Mouse (Mus musculus) embryonic facial prominence, embryonic 10.5 days (tissue): Measurements from ENCODE around the gene Atf3. TPM values are rescaled to one million over a fixed set of nuclear protein-coding genes. Genes with fewer than 3 reads are reported as not detected.
A peak's percentile ranks its signal among the peaks of the same experiment; 100 is the strongest.

Experiments
- DNase-seq: peaks from one replicate; pipeline ENCODE4 v3.0.0-alpha.2; 2017; ENCODE audit warnings: low spot score
- H3K27ac ChIP-seq: fragments of 300-500 bp; sonication (generic); replicated peaks from 2 replicates; pipeline ENCODE4 v1.5.1; 2016; ENCODE audit warnings: mild to moderate bottlenecking
- H3K27me3 ChIP-seq: fragments of 300-500 bp; sonication (generic); replicated peaks from 2 replicates; pipeline ENCODE4 v1.6.1; 2016; ENCODE audit warnings: low read depth, mild to moderate bottlenecking; ENCODE audit not compliant: poor library complexity, severe bottlenecking
- H3K36me3 ChIP-seq: fragments of 300-500 bp; sonication (generic); replicated peaks from 2 replicates; pipeline ENCODE4 v1.6.1; 2016; ENCODE audit warnings: mild to moderate bottlenecking, moderate library complexity
- H3K4me1 ChIP-seq: fragments of 300-500 bp; sonication (generic); 2 replicates; pipeline ENCODE4 v1.6.1; 2016
- H3K4me3 ChIP-seq: fragments of 300-500 bp; sonication (generic); 2 replicates; pipeline ENCODE4 v1.5.1; 2016; ENCODE audit warnings: mild to moderate bottlenecking, moderate library complexity
- H3K9me3 ChIP-seq: fragments of 300-500 bp; sonication (generic); 2 replicates; pipeline ENCODE4 v1.6.1; 2016; ENCODE audit warnings: mild to moderate bottlenecking
- WGBS: fragments of 180-500 bp; shearing (Covaris S2); methylation state at CpG from one replicate; pipeline ENCODE4 v1.1.7; 2016; 5-methylcytosine and 5-hydroxymethylcytosine counted together
- polyA plus RNA-seq: library from polyadenylated mRNA; unstranded; fragments of >200 nt; fragmentation: Nextera tagmentation; extraction: Ambion mirVana; gene quantifications from 2 replicates; pipeline ENCODE4 v1.2.1, GENCODE M21; 2016

Atf3 gene
- polyA plus RNA-seq = 1.5 and 2.1 TPM in 2 replicates

DNA sequence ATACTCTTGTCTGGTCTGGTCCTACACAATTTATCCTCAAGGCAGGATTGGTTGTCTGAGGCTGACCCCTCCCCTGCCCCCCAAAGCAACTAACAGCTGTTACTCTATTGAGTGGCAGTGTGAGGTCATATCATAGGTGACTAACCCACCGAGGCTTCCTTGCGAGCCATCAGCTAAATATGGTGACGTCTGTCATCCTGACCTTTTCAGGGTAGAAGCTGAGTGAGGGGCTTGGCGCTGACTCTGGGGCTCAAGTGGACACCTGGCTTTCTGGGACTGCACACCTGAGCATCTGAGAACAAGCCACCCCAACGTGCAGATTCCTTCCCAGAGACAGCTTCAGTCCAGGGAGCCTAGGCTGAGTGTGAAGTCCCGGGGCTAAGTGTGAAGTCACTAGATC, at the start of gene Atf3:
Gene Atf3, minus strand, starts transcription at position 101 of the 400 bp plus-strand sequence.
- H3K9me3 ChIP-seq = no peaks in the 10 kb centered on the region
- no peak within 1 kb of the TSS for H3K27ac ChIP-seq
- H3K4me3 ChIP-seq = no peak within 1 kb of the TSS
- WGBS = 79% methylated on average over 6 of the region's 6 CpGs
- no peaks in the 10 kb centered on the region for H3K36me3 ChIP-seq
- DNase-seq = no peak
- 0 out of 2 replicates have a peak, but pooled peaks cover 11% of the 10 kb centered on the region for H3K27me3 ChIP-seq
- peaks cover 13% of the 10 kb centered on the region for H3K4me1 ChIP-seq

DNA sequence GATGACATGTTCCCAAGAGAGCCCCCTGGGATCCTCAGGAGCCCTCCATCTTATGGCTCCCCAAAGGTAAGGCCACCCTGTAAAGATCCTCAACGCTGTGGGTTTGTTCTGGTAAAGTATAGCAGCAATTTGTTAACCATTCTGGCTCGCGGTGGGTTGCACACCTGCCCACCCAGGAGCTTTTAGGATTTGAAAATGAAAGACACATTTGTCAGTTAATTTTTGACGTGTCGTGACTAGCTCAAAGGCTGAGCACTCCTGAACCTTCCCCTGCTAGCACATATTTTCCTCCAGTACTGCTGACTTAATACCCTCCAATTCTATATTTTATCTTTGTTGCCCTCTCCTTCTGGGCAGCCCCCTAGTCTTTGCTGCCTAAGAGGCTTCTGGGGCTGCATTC, 49.3 kb upstream of the Atf3 start:
- H3K4me1 ChIP-seq = peaks cover 34% of the 10 kb centered on the region
- WGBS = 83% methylated on average over 5 of the region's 5 CpGs
- H3K9me3 ChIP-seq = no peaks in the 10 kb centered on the region
- H3K27ac ChIP-seq = no peak overlapping the region
- no peaks in the 10 kb centered on the region for H3K36me3 ChIP-seq
- no peak for DNase-seq
- H3K4me3 ChIP-seq = no peak overlapping the region
- H3K27me3 ChIP-seq = 0 out of 2 replicates have a peak, but pooled peaks cover 3% of the 10 kb centered on the region

DNA sequence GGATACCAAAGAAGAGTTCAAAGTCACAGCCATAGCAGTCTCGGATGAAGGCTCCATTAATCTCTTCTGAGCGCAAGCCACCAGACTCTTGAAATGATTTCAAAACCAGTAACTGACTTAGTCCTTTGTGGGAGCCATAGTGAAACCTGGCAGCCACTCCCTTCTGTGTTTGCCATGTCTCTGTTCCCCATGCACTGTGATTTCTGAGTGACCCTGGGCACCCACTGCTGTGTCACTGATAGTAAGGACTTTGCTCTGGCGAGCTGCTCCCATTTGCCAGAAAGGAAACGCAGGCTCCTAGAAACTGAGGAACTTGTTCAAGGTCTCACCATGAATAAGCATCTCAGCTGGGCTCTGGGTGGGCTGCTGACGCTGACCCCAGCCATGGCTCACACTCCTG, 45.6 kb upstream of the Atf3 start:
- Histone ChIP-seq H3K36me3 (no peaks in the 10 kb centered on the region), H3K4me3 (no peak overlapping the region), H3K27me3 (peaks cover 9% of the 10 kb centered on the region; the same call in 1 of the 2 replicates), H3K27ac (no peak overlapping the region), H3K9me3 (no peaks in the 10 kb centered on the region), H3K4me1 (peaks cover 55% of the 10 kb centered on the region)
- WGBS = 88% methylated on average over 5 of the region's 5 CpGs
- no peak for DNase-seq

DNA sequence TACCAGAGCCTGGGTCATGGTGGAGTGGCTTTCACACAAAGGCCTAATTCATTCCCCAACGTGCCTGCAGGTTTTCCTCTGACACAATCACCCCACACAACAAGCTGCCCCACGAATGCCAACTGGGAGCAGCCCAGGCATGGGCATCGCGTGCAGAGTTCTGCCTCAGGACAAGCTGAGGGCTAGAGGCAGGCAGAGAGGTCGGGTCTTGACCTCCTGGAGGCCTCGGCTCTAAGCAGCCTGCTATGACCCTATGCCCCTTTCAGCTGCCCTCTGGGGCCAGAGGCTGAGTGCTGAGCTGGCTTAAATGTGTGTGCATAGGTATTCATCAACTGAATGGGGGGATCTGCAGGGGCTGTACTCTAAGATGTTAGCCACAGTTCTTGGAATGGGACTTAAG, 44.0 kb upstream of the Atf3 start:
- no peaks in the 10 kb centered on the region for H3K36me3 ChIP-seq
- peak; percentile 50 for DNase-seq
- no peak overlapping the region for H3K4me3 ChIP-seq
- no peaks in the 10 kb centered on the region for H3K9me3 ChIP-seq
- WGBS = 5% methylated on average over 6 of the region's 6 CpGs
- H3K27ac ChIP-seq = peak overlapping the region; percentile 75
- H3K4me1 ChIP-seq = peaks cover 52% of the 10 kb centered on the region
- peaks cover 9% of the 10 kb centered on the region; the same call in 1 of the 2 replicates for H3K27me3 ChIP-seq

DNA sequence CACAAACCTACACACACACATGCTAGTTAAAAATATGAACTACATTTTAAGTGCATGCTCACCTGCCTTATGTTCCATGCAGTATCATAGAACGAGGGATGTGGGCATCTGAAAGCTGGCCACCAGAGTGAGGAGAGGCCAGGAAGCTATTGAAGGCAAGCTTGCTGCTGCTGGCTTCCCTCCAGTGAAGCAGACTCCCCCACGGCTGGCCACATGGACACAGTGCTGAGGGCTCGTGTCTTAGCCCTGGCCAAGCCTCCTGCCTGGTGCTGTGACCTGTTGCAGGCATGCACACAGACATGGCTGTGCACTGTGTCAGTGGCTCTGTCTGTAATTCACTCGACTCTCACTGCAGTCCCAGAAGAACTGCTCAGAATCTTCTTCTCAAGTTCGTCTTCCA, 41.8 kb upstream of the Atf3 start:
- Histone ChIP-seq H3K36me3 (no peaks in the 10 kb centered on the region), H3K4me3 (no peak overlapping the region), H3K27me3 (peaks cover 9% of the 10 kb centered on the region; the same call in 1 of the 2 replicates), H3K27ac (no peak overlapping the region; the same call in 1 of the 2 replicates), H3K4me1 (peaks cover 53% of the 10 kb centered on the region), H3K9me3 (no peaks in the 10 kb centered on the region)
- no peak for DNase-seq
- WGBS = 73% methylated on average over 5 of the region's 5 CpGs

DNA sequence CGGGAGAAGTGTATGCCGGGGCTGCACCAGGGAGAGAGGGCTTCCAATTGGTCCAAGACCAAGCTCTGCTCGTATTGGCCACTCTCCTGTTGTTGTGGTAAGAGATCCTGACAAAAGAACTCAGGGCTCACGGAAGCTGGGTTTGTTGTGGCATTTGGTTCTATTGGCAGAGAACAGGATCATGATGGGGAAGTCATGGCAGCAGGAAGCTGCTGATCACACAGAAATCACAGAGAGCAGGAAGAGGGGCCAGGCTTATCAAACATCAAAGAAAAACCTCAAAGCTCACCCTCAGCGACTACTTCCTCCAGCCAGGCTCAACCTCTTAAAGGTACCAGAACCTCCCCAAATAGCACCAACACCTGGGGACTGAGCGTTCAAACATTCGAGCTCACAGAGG, 41.3 kb upstream of the Atf3 start:
- peaks cover 58% of the 10 kb centered on the region for H3K4me1 ChIP-seq
- H3K36me3 ChIP-seq = no peaks in the 10 kb centered on the region
- peaks cover 6% of the 10 kb centered on the region; the same call in 1 of the 2 replicates for H3K27me3 ChIP-seq
- no peaks in the 10 kb centered on the region for H3K9me3 ChIP-seq
- 0 out of 2 replicates have a peak overlapping the region, but pooled peaks have one; percentile 19 for H3K27ac ChIP-seq
- H3K4me3 ChIP-seq = no peak overlapping the region
- 32% methylated on average over 7 of the region's 7 CpGs for WGBS
- DNase-seq = no peak

DNA sequence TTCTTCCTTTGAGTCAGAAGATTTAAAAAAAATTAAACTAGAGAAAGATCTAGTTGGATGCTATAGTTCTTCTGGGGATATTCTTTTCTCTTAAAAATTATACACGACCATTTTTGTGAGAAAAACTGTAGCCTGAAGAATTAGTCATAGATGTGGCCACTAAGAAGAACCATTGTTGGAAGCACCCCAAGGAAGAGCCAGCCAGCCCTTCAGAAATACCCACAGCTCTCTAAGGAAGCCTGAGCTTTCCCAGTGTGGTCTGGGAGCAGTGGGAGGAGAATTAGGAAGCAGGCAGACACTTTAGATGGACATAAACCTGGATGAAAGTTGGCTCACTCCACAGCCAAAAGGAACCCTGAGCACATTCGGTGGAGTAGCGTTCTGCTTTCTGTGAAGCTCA, 40.7 kb upstream of the Atf3 start:
- H3K27ac ChIP-seq = no peak overlapping the region; the same call in 1 of the 2 replicates
- no peaks in the 10 kb centered on the region for H3K36me3 ChIP-seq
- peaks cover 6% of the 10 kb centered on the region; the same call in 1 of the 2 replicates for H3K27me3 ChIP-seq
- WGBS = 64% methylated on average over 3 of the region's 3 CpGs
- peaks cover 62% of the 10 kb centered on the region for H3K4me1 ChIP-seq
- H3K9me3 ChIP-seq = no peaks in the 10 kb centered on the region
- no peak for DNase-seq
- H3K4me3 ChIP-seq = no peak overlapping the region

DNA sequence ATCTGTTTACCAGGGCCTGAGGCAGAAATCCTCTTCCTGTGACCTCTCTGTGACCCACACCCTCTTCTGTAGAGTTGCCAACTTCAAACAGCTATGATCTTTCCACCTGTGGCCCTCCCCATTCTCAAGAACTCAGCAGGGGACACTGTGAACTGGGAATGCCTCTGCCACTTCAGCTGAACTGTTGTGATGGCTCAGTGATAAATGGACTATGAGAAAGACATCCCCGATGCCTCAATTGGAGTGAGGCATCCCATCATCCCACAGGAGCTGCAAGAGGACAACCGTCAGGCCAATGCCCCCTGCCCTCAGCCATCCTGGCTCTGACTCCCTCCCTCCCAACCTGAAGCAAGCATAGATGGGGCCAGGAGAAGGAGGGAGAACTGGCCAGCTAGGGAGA, 40.1 kb upstream of the Atf3 start:
- WGBS = 62% methylated on average over 2 of the region's 2 CpGs
- Histone ChIP-seq H3K27me3 (peaks cover 6% of the 10 kb centered on the region; the same call in 1 of the 2 replicates), H3K27ac (no peak overlapping the region), H3K4me3 (no peak overlapping the region), H3K4me1 (peaks cover 65% of the 10 kb centered on the region), H3K9me3 (no peaks in the 10 kb centered on the region), H3K36me3 (no peaks in the 10 kb centered on the region)
- DNase-seq = no peak

DNA sequence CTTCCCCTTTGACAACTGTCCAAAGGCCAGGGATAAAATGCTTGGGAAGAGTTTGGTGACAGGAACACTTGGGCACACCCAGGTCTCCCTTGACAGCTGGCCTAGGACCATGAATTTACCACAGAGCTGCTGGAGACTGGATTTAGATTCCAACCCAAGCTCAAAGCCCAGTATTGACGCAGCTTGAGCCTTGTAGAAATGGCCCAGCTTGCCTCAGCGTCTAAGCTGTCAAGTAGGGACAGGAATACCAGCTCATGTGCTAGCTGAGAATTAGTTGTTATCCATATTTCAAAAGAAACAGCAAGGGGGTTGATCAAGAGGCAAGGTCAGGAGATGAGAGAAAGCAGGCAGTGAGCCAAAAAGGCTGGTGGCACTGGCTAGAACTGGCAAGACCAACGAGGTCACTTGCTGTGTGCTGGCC, 39.5 kb upstream of the Atf3 start:
- no peaks in the 10 kb centered on the region for H3K36me3 ChIP-seq
- no peaks in the 10 kb centered on the region for H3K9me3 ChIP-seq
- DNase-seq = no peak
- H3K27me3 ChIP-seq = peaks cover 6% of the 10 kb centered on the region; the same call in 1 of the 2 replicates
- WGBS = 82% methylated on average over 3 of the region's 3 CpGs
- peaks cover 64% of the 10 kb centered on the region for H3K4me1 ChIP-seq
- H3K27ac ChIP-seq = peak overlapping the region; percentile 24
- no peak overlapping the region for H3K4me3 ChIP-seq

DNA sequence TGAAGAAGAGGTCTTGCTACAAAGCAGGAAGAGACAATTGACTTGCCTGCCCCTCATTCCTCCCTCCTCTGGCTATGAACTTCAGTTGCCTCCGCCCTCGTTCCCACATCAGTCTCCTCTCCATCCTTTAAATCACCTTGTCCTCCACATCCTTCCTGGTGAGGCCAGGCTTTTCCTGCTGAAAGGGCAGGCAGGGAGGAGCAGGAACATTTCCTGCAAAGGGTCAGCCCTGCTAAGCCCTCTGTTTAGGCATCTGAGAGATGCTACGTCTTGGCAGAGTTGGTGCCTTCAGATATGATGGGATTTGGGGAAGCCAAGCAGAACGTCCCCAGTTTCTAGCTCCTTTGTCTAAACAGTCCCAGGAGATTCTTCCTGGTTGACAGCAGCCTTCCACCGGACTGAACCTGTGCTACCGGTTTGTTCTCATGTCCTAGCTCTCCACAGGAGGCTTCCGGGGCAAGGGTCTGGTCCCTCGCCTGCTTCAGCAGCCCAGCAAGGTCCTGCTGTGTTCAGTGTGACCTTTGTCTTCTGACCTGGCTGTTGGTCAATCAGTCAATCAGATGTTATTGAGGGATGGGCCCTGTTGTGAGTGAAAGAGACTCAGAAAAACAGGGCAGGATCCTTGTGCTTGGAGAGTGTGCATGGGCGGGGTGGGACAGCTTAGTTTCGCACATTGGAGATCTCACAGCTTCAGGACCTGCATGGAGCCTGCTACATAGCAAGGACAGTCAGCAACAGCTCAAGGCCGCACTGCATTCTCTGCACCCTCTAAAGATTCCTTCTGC, 38.9 kb upstream of the Atf3 start:
- Histone ChIP-seq H3K4me1 (peaks cover 58% of the 10 kb centered on the region), H3K27me3 (peaks cover 6% of the 10 kb centered on the region; the same call in 1 of the 2 replicates), H3K4me3 (no peak overlapping the region), H3K27ac (peak overlapping the region; percentile 26; the same call in 1 of the 2 replicates), H3K36me3 (no peaks in the 10 kb centered on the region), H3K9me3 (no peaks in the 10 kb centered on the region)
- DNase-seq = no peak
- WGBS = 60% methylated on average over 11 of the region's 11 CpGs

DNA sequence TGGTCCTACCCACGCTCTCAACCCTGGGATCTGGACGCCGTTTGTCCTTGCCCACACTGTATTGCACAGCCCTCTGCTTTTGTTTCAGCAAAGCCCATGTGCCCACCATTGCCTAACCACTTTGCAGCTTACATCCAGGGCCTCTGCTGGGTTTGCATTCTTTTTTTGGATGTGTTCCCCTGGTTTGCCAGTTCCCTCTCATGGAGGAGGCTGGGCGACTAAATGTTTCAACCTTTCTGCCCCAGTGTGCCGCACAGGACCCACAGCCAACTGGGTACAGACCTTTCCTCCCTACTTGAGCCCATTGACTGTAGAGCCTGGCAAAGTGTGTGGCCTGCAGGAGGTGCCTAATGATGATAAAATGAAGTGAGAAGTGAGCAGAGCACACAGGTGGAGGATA, 38.3 kb upstream of the Atf3 start:
- H3K27ac ChIP-seq = no peak overlapping the region
- peaks cover 6% of the 10 kb centered on the region; the same call in 1 of the 2 replicates for H3K27me3 ChIP-seq
- no peak overlapping the region for H3K4me3 ChIP-seq
- H3K36me3 ChIP-seq = no peaks in the 10 kb centered on the region
- peaks cover 52% of the 10 kb centered on the region for H3K4me1 ChIP-seq
- no peaks in the 10 kb centered on the region for H3K9me3 ChIP-seq
- 89% methylated on average over 5 of the region's 5 CpGs for WGBS
- DNase-seq = no peak

DNA sequence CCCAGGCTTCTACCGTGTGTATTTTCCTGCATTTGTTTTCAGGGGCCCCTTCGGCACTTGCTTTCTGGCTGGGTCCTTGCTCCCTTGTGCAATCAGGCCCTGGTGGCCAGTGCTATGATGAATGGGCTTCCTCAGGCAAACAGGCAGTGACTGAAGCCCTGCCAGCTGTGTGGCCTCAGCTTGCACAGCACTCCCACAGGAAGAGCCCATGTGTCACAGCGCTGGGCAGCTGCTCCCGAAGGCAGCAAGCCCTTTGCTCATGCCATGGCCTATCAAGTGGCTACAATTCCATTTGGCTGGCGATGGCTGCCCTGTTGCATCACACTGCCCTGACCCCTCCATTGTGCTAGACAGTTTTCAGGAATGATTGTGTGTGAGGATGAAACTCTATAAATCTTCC, 36.6 kb upstream of the Atf3 start:
- peaks cover 42% of the 10 kb centered on the region for H3K4me1 ChIP-seq
- H3K27me3 ChIP-seq = 0 out of 2 replicates have a peak, but pooled peaks cover under 1% of the 10 kb centered on the region
- WGBS = 81% methylated on average over 5 of the region's 5 CpGs
- no peak overlapping the region for H3K4me3 ChIP-seq
- no peak for DNase-seq
- H3K9me3 ChIP-seq = no peaks in the 10 kb centered on the region
- no peaks in the 10 kb centered on the region for H3K36me3 ChIP-seq
- no peak overlapping the region for H3K27ac ChIP-seq

DNA sequence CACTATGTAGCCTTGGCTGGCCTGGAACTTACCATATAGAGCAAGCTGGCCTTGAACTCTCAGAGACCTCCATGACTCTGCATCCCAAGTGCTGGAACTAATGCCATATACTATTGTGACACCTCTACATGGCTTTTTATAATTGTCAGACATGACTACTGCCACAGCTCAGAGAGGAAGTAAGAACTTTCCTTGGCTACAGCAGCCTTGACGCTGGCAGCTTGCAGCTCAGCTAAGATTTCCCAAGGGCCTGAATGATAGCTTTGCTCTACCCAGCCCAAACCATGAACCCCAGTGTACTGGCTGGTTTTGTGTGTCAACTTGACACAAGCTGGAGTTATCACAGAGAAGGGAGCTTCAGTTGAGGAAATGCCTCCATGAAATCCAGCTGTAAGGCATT, 35.8 kb upstream of the Atf3 start:
- whole genome bisulfite sequencing = 71% methylated on average over 1 of the region's 1 CpGs
- Histone ChIP-seq H3K4me1 (peaks cover 34% of the 10 kb centered on the region), H3K27ac (no peak overlapping the region), H3K9me3 (no peaks in the 10 kb centered on the region), H3K27me3 (no peaks in the 10 kb centered on the region), H3K4me3 (no peak overlapping the region), H3K36me3 (no peaks in the 10 kb centered on the region)
- no peak for DNase-seq
